Mouse (Mus musculus) cerebellum, postnatal 10 days (tissue): ENCODE measurements at regions not wholly inside any gene's neighbourhood (a gene's known extent, or its start where the extent isn't known, plus 50 kb on each side); places are given as distances from the start of the nearest gene placed in this dataset.

ENCODE experiments used
- DNase-seq, 2 experiments: peaks; one replicate each; pipeline ENCODE4 v3.0.0; 2021; ENCODE audit warnings: mixed read lengths in 2 of 2

DNA sequence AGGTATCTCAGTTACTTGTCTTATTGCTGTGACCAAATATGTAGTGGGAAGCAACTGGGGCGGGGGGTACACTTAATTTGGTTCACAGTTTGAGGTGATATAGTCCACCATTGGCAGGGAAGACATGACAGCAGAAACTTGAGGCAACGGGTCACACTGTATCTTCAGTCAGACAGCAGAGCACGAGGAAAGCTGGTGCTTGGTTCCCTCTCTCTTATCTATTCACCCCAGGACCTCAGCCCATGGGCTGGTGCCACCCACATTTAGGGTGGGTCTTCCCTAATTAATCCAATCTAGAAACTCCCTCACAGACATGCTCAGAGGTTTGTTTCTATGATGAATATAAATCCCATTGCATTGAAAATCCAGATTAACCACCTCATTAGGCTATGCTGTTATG is 56.5 kb downstream of the Otud1 start:
- DNase-seq: no peak

DNA sequence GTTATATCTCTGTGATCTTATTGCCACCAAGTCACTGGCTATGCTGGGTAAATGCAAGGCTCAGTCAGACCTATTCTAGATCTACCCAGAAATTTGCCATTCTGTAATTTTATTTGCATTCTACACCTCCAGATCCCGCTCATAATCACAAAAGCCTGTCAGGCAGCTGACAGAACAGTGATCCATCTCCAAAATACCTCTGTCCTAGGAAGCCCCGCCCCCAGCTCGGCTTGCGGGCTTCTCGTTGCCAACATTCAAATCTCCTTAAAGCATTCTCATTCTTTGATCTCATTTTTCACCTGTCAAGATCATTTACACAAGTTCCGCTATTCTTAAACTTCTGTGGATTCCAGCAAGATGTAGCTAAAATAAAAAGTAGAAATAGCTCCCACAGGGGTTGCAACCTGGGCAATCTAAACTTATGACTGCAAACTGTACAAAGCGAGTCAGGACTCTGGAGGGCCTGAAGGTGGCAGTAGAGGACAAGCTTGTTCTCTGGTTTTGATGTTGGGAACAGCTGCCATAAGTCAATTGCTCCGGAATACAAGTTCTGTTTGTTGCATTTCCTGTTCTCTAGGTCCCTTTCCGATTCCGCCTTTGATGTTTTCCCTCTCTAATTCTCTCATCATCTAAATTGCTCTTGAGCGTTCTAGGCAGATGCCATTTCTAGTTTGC is 58.1 kb downstream of the Otud1 start:
- DNase-seq: peak; percentile 85 to 86

DNA sequence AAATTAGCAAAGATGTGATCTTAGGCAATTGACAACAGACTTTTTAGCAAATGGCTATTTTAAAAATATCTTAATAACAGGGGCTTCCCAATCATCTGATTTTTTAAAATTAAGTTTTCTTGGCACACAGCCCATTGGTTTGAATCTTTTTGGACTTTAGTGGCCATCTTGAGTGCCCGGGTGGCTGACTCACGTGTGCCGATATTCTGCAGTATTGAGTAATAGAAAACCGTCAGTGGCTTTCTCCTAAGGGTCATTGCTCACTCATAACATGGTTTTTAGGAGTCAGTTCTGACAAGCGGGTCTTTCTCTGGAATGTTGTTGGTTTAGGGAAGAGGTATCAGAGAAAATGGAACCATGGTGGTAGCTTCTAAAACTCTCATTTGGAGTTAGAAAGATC is 58.8 kb downstream of the Otud1 start:
- DNase-seq: no peak

DNA sequence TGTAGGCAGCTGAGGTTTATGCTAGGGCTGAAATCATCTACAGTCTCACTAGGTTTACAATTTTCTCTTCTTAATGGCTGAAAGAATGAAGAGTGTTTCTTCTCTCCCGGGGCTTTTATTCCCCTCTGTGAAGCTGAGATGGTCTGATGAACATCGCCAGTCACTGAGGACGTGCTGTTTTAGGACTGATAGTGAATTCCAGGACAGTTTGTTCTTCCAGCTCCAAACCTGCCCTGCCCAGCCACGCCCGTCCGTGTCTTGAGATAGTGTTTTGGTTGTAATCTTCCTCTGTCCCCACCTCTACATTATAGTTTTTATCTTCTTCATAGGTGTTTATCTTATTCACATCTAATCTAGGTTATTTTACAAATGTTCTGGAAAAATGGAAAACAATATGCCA is 68.5 kb downstream of the Otud1 start:
- no peak for DNase-seq

DNA sequence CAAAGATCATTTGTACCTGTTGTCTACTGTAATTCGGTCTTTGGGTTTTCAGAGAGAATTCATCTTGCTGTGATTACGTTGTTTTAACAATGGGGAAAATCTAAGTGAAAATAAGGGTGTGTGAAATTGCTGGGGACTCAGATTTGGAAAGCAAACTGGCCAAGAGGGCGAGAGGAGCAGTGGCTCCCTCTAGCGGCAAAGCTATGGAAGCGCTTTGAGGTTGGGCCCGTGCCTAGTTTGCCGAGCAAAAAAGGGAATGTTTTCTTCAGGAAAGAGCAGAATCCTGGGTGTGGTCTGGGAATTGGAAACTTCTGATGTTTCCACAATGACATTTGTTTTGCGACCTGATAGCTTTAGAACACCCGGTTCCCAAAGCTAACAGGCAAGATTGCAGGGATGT is 69.4 kb downstream of the Otud1 start:
- DNase-seq: peak; percentile 55 to 63

- DNase-seq: no peak
Observed at GRCm38 (mm10) chr2:19732922-19733859, 75.6 kb downstream of the Otud1 start.

DNA sequence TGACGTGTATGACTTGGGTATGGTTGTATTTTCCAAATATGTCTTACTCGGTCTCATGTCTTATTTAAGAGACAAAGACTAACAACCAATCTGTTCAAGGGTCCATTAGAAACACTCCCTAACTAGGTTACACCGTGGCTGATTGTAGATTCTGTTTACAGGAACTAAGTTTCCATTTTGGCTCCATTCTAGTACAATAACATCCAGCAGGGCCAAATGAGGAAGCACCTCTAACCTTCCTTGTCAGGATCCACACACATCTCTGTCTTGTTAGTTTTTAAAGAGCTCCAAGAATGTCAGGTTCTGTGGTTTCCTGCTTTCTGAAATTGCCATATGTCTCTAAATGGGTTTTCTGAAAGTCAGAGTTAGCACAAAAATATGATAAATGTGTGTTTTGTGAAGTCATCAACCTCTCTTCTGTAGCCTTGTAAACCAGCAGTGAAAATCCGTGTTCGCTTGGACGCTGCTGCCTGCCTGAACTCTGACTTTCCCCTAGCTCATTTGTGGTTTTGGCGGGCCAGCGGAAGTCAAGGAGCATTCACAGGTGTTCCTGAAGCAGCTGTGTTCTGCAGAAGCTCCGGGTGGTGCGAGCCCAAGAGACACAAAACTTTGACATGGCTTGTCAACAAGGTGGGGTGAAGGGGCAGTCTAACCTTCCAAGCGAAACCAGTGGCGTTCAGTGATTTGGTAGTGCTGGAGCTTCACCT is 76.8 kb downstream of the Otud1 start:
- DNase-seq: no peak

DNA sequence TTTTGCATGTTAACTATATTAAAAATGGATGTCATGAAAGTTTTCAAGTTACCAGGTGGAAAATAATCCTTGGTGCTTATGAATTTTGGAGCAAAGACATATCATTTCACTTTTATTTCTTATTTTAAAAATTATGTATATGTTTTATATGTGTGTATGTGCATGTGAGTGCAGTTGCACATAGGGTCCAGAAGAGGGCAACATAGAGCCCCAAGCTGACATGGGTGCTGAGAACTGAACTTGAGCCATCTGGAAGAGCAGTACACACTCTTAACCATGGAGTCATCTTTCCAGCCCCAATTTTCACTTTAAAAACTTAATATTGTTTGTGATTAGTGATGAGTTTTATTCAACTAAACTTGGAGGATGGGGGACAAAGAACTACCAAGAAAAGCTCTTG is 84.0 kb downstream of the Otud1 start:
- no peak for DNase-seq

DNA sequence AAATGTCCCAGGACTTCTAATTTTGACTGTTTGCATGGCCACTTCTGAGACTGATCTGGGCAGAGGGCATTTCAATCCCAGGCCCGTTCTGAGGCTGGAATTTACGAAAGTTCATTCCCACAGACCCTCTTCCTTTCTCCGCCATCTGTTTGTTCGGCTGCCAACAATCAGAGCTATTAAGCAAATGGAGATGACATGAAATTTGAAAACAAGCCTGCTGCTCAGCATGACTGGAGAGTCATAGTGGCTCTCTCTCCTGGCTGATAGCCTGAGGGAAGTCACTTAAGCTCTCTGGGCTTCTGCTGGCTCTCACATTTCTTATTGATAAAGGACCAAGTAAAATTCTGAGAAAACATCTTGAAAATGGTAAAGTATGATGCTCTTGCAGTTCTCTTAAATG is 85.9 kb downstream of the Otud1 start:
- peak; percentile 93 to 95 for DNase-seq

GRCm38 (mm10) chr2:19744986-19745660 is 87.6 kb downstream of the Otud1 start:
- no peak for DNase-seq

GRCm38 (mm10) chr2:19752753-19753152 is 95.2 kb downstream of the Otud1 start:
- DNase-seq: no peak

DNA sequence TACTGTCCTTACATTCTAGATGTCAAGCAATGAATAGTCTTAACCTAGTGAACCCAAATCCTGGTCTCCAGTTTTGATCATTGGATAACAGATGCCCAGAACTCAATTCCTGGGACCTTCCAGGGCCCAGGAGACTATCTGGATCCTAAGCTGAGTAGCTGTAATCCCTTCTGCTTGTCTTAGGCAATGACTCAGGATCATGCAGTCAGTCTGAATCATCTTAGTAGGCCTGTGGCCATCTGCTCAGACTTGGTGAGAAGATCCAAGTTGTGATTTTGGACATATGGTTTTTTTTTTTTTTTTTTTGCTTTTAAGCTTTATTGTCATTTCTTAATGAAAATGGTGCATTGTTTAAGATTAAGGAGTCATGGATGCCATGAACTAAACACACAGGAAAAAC is 95.9 kb downstream of the Otud1 start:
- DNase-seq: peak in 1 of 2 experiments; percentile 11

GRCm38 (mm10) chr2:19757910-19758309 is 100.4 kb downstream of the Otud1 start:
- DNase-seq: no peak

GRCm38 (mm10) chr2:19759169-19759568 is 101.6 kb downstream of the Otud1 start:
- DNase-seq: peak; percentile 38 to 39

DNA sequence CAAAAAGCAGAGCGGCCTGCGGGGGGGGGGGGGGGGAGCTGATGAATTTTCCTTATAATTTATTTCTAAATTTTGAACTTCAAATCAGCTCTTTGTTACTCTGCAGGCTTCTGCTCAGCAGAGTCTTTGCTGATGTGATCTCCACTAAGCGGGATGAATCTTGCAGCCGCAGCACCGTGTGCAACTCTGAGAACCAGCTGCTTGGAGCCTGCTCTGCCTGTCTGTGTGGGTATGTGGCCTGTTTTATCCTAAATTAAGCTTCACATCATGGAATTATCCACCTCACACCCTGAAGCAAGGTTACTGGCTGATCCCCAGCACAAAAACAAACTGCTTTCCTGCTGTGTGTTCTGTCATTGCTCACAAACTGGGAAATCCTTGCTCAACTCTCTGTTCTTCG is 102.0 kb downstream of the Otud1 start:
- DNase-seq: no peak

GRCm38 (mm10) chr2:19762996-19763395 is 105.4 kb downstream of the Otud1 start:
- peak; percentile 11 to 12 for DNase-seq

GRCm38 (mm10) chr2:19784913-19785312 is 124.7 kb upstream of the Etl4 start:
- DNase-seq: peak; percentile 33 to 56

- DNase-seq: peak; percentile 23 to 40
Observed at GRCm38 (mm10) chr2:19785663-19786260, 123.8 kb upstream of the Etl4 start.

- DNase-seq: no peak
Observed at GRCm38 (mm10) chr2:19792177-19792576, 117.4 kb upstream of the Etl4 start.

DNA sequence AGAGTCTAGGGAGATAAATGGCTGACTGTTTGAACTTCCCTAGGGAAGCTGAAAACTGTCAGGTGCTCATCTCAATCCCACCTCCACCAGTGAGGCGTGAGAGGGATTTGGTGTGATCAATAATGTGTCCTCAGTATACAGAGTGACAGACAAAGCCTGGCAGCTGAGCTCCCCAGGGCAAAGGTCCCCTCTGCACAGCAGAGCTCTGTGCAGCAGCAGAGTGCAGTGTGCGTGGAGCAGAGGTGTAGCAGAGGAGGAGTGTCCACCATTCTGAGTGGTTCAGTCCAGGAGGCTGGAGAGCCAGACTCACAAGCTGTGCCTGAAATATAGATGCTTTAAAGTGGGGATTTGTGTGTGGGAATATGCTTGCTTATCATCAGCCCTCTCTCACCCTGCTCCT is 112.8 kb upstream of the Etl4 start:
- DNase-seq: no peak
